Mouse (Mus musculus) frontal cortex, adult (tissue): ENCODE results near the gene Slc2a4.
"Not testable (repeated sequence)": the region's sequence is repeated elsewhere in the genome, so short reads cannot be mapped to it uniquely, and the experiment has no call there.

Source experiments
- ATAC-seq: cut with Nextera tagmentation; 2 replicates; pipeline ENCODE4 v1.9.2; 2017; ENCODE audit warnings: mild to moderate bottlenecking, moderate library complexity, mixed read lengths; ENCODE audit not compliant: low TSS enrichment

Slc2a4 gene

GRCm38 (mm10) chr11:69939731-69940130, 8.3 kb downstream of the Slc2a4 start:
- ATAC-seq = no peak

DNA sequence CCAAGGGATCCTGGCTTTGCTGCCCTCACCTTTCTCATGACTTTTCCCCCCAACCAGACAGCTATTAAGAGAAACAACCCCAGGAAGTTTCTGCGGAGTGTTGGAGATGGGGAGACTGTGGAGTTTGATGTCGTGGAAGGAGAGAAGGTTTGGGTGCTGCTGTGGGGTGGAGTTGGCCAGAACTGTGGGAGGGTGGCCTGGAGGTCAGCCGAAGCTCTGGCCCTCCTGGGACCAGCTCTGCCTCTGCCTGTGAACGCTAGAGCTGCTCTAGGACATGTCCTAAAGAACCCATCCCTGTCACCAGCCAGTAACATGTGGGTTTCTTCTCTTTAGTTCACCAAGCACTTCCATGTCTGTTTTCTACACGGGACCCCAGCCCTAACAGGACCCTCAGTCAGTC, 8.8 kb downstream of the Slc2a4 start:
- no peak for ATAC-seq

- ATAC-seq = no peak
These were observed 9.5 kb downstream of the Slc2a4 start for GRCm38 (mm10) chr11:69938401-69938979.

DNA sequence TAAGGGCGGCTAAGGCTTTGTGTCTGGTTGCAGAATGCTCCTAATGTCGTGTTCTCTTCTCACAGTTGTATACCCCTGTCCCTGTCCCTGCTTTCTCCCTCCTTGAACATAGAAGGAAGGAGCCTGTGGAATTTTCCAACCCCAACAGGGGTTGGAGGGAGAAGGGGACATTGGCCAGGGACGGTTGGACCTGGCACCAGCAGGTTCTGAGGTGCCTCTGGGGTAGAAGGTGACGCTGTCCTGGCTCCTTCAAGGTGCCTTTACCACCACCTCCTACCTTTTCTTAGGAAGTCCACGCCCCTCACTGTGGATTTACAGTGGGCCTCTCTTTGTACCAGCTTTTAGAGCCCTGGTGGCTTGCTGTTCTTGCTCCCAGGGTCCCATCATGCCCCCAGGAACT, 10.2 kb downstream of the Slc2a4 start:
- no peak for ATAC-seq

GRCm38 (mm10) chr11:69937385-69937784, 10.6 kb downstream of the Slc2a4 start:
- ATAC-seq = no peak

DNA sequence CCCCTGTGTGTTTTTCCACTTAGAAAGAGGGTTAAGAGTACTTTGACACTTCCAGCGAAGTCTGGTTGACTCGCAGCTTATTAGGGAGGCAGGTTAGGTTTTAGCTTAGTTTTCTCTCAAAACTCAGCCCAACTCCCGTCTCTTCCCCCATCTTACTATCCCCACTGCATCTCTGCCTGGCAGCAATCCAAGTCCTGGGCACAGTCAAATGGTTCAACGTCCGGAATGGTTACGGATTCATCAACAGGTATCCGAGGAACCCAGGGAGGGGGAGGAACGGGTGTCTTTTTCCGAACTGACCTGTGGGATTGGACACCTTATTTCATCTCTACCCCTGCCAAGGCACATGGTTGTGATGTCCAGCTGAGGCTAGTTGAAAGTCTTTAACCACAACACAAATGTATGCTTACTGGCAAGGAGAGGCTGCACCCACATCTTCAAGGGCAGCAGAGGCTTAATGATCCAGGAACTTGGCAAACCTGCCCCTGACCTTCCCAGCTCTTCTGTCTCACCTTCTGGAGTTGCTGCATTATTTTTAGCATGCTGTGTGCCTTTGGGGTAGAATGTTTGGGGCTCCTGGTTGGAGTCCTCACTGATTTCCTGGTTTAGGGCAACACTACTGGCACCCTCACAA, 11.2 kb downstream of the Slc2a4 start:
- ATAC-seq = no peak

DNA sequence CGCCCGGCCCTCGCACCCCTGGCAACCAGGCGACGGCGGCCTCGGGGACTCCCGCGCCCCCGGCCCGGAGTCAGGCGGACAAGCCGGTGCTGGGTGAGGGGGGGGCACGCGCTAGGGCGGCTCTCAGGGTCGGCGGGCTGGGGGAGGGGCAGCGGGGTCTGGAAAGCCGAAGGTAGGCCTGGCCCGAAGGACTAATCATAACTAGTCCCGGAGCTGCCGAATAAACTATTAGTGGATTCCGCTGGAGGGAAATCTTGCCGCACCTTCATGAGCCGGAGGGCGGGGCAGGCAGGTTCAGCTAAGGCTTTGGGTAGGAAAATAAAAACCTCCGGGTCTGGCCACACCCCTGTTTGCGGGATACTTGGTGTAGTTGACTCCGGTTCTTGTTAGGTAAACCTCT, 11.8 kb downstream of the Slc2a4 start:
- ATAC-seq = no peak

DNA sequence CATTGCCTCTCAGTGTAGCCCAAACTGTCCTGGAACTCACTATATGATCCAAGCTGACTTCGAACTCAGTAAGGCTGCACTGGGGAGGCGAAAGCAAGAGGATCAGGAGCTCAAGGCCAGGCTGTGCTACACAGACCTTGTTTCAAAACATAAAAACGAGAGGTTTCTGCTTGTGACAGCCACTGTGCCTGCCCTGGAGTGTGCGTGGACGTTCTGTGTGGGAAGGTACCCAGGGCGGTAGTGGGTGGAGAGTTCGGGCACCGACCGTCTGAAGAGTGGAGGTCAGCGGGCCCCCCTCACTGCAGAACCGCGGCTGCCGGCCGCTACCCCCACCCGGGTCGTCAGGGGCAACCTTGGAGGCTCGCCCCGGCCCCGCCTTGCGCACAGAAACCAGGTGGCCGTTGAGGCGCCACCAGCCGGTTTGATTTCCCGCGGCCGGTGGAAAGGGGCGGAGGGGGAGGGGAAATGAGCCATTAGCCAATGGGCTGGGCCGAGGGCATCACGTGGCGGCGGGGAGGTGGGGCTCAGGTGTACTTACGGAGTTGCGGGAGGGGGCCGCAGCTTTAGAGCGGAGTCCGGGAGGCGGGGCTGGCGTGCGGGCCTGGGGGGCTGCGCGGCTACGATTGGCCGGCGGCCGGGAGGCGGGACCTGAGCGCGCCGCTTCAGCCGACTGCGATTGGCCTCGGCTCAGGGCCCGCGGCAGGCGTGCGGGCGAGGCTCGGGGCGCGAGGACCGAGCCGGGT, 12.7 kb downstream of the Slc2a4 start, which contains the start of gene Ybx2:
Ybx2 (plus strand) TSS at position 660 of the 743 bp plus-strand sequence.
- peak; percentile 88; the same call in 1 of the 2 replicates for ATAC-seq

DNA sequence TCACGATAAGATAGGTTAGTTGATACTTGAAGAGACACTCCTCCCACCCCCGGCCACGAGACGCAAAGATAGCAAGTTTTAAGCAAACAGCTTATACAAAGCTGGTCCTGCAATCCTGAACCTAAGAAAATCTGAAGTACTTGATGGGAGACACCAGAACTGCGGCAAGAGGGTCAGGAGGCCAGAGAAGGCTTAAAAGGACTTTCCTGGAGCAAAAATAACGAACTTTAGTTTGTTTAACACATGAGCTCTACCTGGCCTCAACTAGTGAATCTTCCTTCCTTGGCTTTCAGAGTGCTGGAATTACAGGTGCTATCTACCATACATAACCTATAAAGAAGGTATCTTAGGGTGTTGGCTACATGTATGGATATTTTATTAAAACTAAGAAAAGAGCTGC, 13.3 kb downstream of the Slc2a4 start:
- no peak for ATAC-seq

- peak; percentile 76 for ATAC-seq
These were observed 13.8 kb downstream of the Slc2a4 start for GRCm38 (mm10) chr11:69934169-69934568.

DNA sequence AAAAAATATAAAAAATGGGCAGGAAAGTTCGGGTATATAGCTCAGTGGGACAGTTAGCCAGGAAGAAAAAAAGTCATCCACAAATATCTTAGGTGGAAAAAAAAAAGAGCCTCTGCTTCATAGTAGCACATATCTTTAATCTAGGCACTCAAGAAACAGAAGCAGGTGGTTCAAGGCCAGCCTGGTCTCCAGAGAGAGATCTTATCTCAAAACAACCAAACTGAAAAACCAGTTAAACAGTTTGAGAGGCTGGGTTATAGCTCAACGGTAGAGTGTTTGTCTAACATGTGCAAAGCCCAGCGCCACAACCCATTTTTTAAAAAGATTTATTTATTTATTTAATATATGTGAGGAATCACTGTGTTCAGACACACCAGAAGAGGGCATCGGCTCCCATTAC, 14.9 kb downstream of the Slc2a4 start:
- ATAC-seq = no peak

GRCm38 (mm10) chr11:69932254-69932653, 15.7 kb downstream of the Slc2a4 start:
- no peak for ATAC-seq

- ATAC-seq = no peak
These were observed 16.2 kb downstream of the Slc2a4 start for GRCm38 (mm10) chr11:69931769-69932168.

- no peak for ATAC-seq
These were observed 16.9 kb downstream of the Slc2a4 start for GRCm38 (mm10) chr11:69930967-69931537.

DNA sequence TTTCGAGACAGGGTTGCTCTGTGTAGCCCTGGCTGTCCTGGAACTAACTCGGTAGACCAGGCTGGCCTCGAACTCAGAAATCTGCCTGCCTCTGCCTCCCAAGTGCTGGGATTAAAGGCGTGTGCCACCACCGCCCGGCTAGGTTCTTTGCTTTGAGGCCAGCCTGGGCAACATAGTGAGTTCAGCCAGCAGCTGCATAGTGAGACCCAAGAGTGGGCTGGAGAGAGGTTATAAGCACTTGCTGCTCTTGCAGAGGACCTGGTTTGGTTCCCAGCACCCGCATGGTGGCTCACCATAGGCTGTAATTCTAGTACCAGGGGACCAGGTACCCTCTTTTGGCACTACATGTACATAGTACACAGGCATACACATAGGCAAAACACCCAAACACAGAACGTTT, 17.8 kb downstream of the Slc2a4 start:
- not testable (repeated sequence) for ATAC-seq

DNA sequence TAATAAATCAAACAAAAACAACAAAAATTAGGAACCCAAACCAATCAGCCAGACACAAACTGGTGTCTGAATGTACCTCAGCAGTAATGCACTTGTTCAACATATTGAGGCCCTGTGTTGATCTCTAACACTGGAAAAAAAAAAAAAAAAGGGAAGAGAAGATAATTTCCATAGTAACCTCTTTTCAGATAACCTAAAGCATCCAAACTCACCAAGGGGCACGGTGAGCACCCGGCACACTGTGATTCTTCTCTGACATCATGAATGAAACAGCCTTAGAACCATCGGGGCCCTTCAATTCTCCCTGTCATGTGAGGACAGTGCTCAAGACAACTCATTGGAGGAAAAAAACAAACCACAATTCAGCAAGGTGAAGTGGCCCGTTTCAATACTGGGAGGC, 18.3 kb downstream of the Slc2a4 start:
- no peak for ATAC-seq

GRCm38 (mm10) chr11:69927501-69927900, 20.5 kb downstream of the Slc2a4 start:
- no peak for ATAC-seq

DNA sequence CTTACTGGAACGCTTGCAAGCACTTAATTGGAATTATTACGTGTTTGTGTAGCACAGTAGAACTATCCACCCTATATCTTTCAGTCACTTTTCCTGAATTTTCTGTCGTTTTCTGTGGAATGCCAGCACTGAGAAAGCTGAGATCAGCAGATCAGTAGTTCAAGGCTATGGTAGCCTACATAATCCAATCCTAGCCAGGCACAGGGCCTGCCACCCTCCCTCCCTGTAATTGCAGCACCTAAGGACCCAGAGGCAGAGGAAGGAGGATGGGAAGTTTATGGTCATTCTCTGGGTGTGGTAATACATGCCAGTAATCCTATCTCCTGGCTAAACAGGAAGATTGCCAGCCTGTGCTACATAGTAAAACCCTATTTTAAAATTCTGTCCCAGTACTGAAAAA, 25.2 kb downstream of the Slc2a4 start:
- ATAC-seq = no peak

DNA sequence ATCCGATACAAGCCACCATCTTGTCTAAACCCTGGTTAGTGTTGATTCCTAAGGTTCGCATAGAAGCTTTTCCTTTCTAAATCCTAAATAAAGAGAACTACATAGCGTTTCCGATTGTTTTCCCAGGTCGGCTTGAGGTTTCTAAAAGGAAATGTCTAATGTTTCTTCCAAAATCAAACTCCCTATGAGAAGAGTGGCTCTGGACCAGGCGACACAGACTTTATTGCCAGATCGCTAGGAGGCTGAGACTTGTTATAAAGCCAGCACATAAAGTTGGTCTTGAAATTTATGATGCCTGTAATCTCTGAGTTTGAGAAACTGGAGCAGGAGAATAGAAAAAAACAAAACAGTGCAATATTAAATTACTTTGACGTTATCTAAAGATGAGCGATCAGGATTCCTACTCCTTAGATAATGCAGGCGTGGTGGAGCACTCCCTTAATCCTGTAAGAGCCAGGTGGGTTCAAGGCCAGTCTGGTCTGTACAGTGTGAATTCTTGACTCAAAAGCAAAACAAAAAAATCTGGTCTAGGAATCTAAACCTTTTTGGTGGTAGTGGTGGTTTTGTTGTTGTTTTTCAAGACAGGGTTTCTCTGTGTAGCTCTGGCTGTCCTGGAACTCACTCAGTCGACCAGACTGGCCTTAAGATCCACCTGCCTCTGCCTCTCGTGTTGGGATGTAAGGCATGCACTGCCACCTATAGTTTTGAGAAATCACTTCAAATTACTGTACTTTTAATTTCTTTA, 25.8 kb downstream of the Slc2a4 start:
- ATAC-seq = no peak; the same call in 1 of the 2 replicates

GRCm38 (mm10) chr11:69921114-69922011, 26.6 kb downstream of the Slc2a4 start, which contains the start of gene Eif5a:
TSS of gene Eif5a (minus strand) at chr11:69921958.
- ATAC-seq = peak; percentile 93
